Mouse (Mus musculus) neural tube, embryonic 13.5 days (tissue): ENCODE data around the gene Rnf157. TPM values are rescaled to one million over a fixed set of nuclear protein-coding genes. Genes with fewer than 3 reads are reported as not detected.
A peak's percentile ranks its signal among the peaks of the same experiment; 100 is the strongest.
"Not testable (repeated sequence)": the region's sequence is repeated elsewhere in the genome, so short reads cannot be mapped to it uniquely, and the experiment has no call there.

Experiments
- ATAC-seq: fragments of 200-750 bp; cut with Nextera tagmentation; 2 replicates; pipeline ENCODE4 v1.8.0; 2017; ENCODE audit warnings: low read depth, mild to moderate bottlenecking, moderate TSS enrichment, moderate library complexity
- H3K27ac ChIP-seq: fragments of 300-500 bp; sonication (generic); replicated peaks from 2 replicates; pipeline ENCODE4 v1.5.1; 2015; ENCODE audit warnings: moderate library complexity, mild to moderate bottlenecking, inconsistent platforms
- H3K27me3 ChIP-seq: fragments of 300-500 bp; sonication (generic); 2 replicates; pipeline ENCODE4 v1.6.1; 2015; ENCODE audit warnings: mild to moderate bottlenecking, inconsistent platforms
- H3K36me3 ChIP-seq: fragments of 300-500 bp; sonication (generic); 2 replicates; pipeline ENCODE4 v1.6.1; 2015; ENCODE audit warnings: mild to moderate bottlenecking, inconsistent platforms
- H3K4me1 ChIP-seq: fragments of 300-500 bp; sonication (generic); replicated peaks from 2 replicates; pipeline ENCODE4 v1.6.1; 2015; ENCODE audit warnings: inconsistent platforms
- H3K4me2 ChIP-seq: fragments of 300-500 bp; sonication (generic); 2 replicates; pipeline ENCODE4 v1.6.1; 2015; ENCODE audit warnings: inconsistent platforms, mild to moderate bottlenecking, moderate library complexity
- H3K4me3 ChIP-seq: fragments of 300-500 bp; sonication (generic); 2 replicates; pipeline ENCODE4 v1.5.1; 2015; ENCODE audit warnings: mild to moderate bottlenecking, inconsistent platforms
- H3K9ac ChIP-seq: fragments of 300-500 bp; sonication (generic); 2 replicates; pipeline ENCODE4 v1.6.1; 2015; ENCODE audit warnings: moderate library complexity, mild to moderate bottlenecking, inconsistent platforms
- H3K9me3 ChIP-seq: fragments of 300-500 bp; sonication (generic); 2 replicates; pipeline ENCODE4 v1.6.1; 2016; ENCODE audit warnings: inconsistent platforms
- WGBS: fragments of 180-500 bp; shearing (Covaris S2); methylation state at CpG from one replicate; pipeline ENCODE4 v1.1.7; 2015; 5-methylcytosine and 5-hydroxymethylcytosine counted together
- polyA plus RNA-seq: library from polyadenylated mRNA; unstranded; fragments of >200 nt; fragmentation: Nextera tagmentation; extraction: Ambion mirVana; gene quantifications from 2 replicates; pipeline ENCODE4 v1.2.1, GENCODE M21; 2015

Rnf157 gene
- polyA plus RNA-seq, 1 experiment from 2014 or later: 72.0 TPM

DNA sequence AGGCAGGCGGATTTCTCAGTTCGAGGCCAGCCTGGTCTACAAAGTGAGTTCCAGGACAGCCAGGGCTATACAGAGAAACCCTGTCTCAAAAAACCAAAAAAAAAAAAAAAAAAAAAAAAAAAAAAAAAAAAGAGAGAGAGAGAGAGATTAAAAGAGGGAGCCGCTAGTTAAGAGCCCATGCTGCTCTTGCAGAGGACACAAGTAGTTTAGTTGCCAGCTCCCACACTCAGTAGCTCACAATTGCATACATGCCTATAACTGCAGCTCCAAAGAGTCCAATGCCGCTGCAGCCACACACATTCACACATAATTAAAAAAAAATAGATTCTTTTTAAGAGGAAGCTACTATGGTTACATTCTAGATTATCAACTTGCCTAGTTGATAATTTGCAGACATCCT is 2.4 kb downstream of the Rnf157 start:
- Histone ChIP-seq H3K4me3 (0 out of 2 replicates have a peak overlapping the region, but pooled peaks have one; percentile 5), H3K9ac (peak overlapping the region; percentile 96; the same call in 1 of the 2 replicates), H3K4me1 (peaks cover 25% of the 10 kb centered on the region), H3K4me2 (peak overlapping the region; percentile 76)
- not testable (repeated sequence) for H3K27me3 ChIP-seq, H3K36me3 ChIP-seq, H3K9me3 ChIP-seq, H3K27ac ChIP-seq, ATAC-seq
- WGBS: 89% methylated on average over 4 of the region's 4 CpGs

GRCm38 (mm10) chr11:116409008-116409407 is 3.8 kb downstream of the Rnf157 start:
- H3K36me3 ChIP-seq: peaks cover 13% of the 10 kb centered on the region
- no peak overlapping the region for H3K4me2 ChIP-seq
- 91% methylated on average over 3 of the region's 3 CpGs for WGBS
- peaks cover 25% of the 10 kb centered on the region for H3K4me1 ChIP-seq
- no peak overlapping the region for H3K9ac ChIP-seq
- H3K27ac ChIP-seq: no peak overlapping the region
- no peak for ATAC-seq
- no peaks in the 10 kb centered on the region for H3K9me3 ChIP-seq
- no peaks in the 10 kb centered on the region for H3K27me3 ChIP-seq
- no peak overlapping the region for H3K4me3 ChIP-seq

- no peak for ATAC-seq
- H3K4me2 ChIP-seq: no peak overlapping the region
- no peak overlapping the region for H3K9ac ChIP-seq
- H3K36me3 ChIP-seq: peaks cover 24% of the 10 kb centered on the region
- H3K4me3 ChIP-seq: no peak overlapping the region
- H3K27ac ChIP-seq: no peak overlapping the region
- H3K4me1 ChIP-seq: peaks cover 17% of the 10 kb centered on the region
- WGBS: 95% methylated on average over 16 of the region's 16 CpGs
- no peaks in the 10 kb centered on the region for H3K9me3 ChIP-seq
- no peaks in the 10 kb centered on the region for H3K27me3 ChIP-seq
Measured at GRCm38 (mm10) chr11:116406231-116406728, 6.6 kb downstream of the Rnf157 start.

DNA sequence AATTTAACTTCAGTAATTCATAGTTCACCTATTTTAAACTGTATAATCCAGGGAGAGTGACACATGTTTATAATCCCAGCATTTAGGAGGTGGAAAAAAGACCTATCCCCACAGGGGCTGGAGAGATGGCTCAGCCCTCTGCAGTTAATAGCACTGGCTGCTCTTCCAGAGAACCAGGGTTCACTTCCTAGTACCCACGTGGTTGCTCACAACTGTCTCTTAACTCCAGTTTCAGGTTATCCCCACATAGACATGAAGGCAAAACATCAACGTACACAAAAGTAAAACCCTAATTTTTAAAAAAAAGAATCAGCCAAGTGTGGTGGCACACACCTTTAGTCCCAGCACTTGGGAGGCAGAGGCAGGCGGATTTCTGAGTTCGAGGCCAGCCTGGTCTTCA is 7.2 kb downstream of the Rnf157 start:
- Histone ChIP-seq H3K27ac (no peak overlapping the region), H3K9ac (no peak overlapping the region), H3K4me2 (no peak overlapping the region), H3K9me3 (no peaks in the 10 kb centered on the region), H3K4me1 (peaks cover 13% of the 10 kb centered on the region), H3K4me3 (no peak overlapping the region), H3K27me3 (no peaks in the 10 kb centered on the region), H3K36me3 (peaks cover 24% of the 10 kb centered on the region)
- WGBS: 94% methylated on average over 4 of the region's 4 CpGs
- ATAC-seq: no peak

- WGBS: 48% methylated on average over 4 of the region's 4 CpGs
- H3K27ac ChIP-seq: peak overlapping the region; percentile 52
- H3K9ac ChIP-seq: peak overlapping the region; percentile 31; the same call in 1 of the 2 replicates
- H3K4me3 ChIP-seq: no peak overlapping the region
- no peak for ATAC-seq
- no peak overlapping the region for H3K4me2 ChIP-seq
- peaks cover 25% of the 10 kb centered on the region for H3K4me1 ChIP-seq
- H3K9me3 ChIP-seq: no peaks in the 10 kb centered on the region
- H3K27me3 ChIP-seq: no peaks in the 10 kb centered on the region
- peaks cover 29% of the 10 kb centered on the region for H3K36me3 ChIP-seq
Measured at GRCm38 (mm10) chr11:116400560-116400959, 12.3 kb downstream of the Rnf157 start.

- Histone ChIP-seq H3K27me3 (no peaks in the 10 kb centered on the region), H3K9ac (no peak overlapping the region), H3K9me3 (no peaks in the 10 kb centered on the region), H3K4me3 (no peak overlapping the region), H3K27ac (no peak overlapping the region), H3K4me2 (no peak overlapping the region), H3K4me1 (peaks cover 25% of the 10 kb centered on the region), H3K36me3 (peaks cover 21% of the 10 kb centered on the region)
- WGBS: 71% methylated on average over 11 of the region's 11 CpGs
- ATAC-seq: no peak
Measured at GRCm38 (mm10) chr11:116398348-116398677, 14.5 kb downstream of the Rnf157 start.

- Histone ChIP-seq H3K4me2 (no peak overlapping the region), H3K9me3 (no peaks in the 10 kb centered on the region), H3K36me3 (peaks cover 17% of the 10 kb centered on the region), H3K27me3 (no peaks in the 10 kb centered on the region), H3K4me1 (peaks cover 25% of the 10 kb centered on the region), H3K9ac (no peak overlapping the region), H3K4me3 (no peak overlapping the region), H3K27ac (no peak overlapping the region)
- 84% methylated on average over 8 of the region's 8 CpGs for WGBS
- ATAC-seq: no peak
Measured at GRCm38 (mm10) chr11:116397517-116398347, 15.1 kb downstream of the Rnf157 start.

DNA sequence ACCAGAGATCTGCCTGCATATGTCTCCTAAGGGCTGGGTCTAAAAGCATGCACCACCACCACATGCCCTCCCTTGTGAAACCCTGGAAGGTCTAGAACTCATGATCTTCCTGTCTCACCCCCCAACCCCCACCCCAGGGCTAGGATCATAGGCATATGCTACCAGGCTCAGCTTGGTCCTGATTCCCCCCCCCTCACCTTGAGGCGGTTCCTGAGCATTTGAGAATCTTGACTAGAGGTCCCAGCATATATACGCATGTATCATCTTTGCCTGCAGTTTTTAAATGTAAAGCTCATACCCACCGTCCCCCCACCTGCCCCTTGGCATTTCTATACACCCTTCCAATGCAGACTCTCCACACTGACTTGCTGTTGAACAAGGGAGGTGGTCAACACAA is 15.9 kb downstream of the Rnf157 start:
- no peak overlapping the region for H3K4me3 ChIP-seq
- H3K9me3 ChIP-seq: no peaks in the 10 kb centered on the region
- no peak overlapping the region for H3K4me2 ChIP-seq
- H3K4me1 ChIP-seq: peaks cover 22% of the 10 kb centered on the region
- H3K36me3 ChIP-seq: peaks cover 17% of the 10 kb centered on the region
- no peak overlapping the region for H3K27ac ChIP-seq
- H3K27me3 ChIP-seq: no peaks in the 10 kb centered on the region
- H3K9ac ChIP-seq: no peak overlapping the region
- 99% methylated on average over 3 of the region's 3 CpGs for WGBS
- ATAC-seq: no peak

- no peaks in the 10 kb centered on the region for H3K9me3 ChIP-seq
- H3K36me3 ChIP-seq: peaks cover 17% of the 10 kb centered on the region
- no peak overlapping the region for H3K27ac ChIP-seq
- H3K4me2 ChIP-seq: no peak overlapping the region
- no peak overlapping the region for H3K9ac ChIP-seq
- 89% methylated on average over 11 of the region's 11 CpGs for WGBS
- no peaks in the 10 kb centered on the region for H3K27me3 ChIP-seq
- no peak for ATAC-seq
- peaks cover 17% of the 10 kb centered on the region for H3K4me1 ChIP-seq
- H3K4me3 ChIP-seq: no peak overlapping the region
Measured at GRCm38 (mm10) chr11:116396276-116396933, 16.4 kb downstream of the Rnf157 start.

- Histone ChIP-seq H3K4me3 (no peak overlapping the region), H3K27me3 (no peaks in the 10 kb centered on the region), H3K4me1 (peaks cover 8% of the 10 kb centered on the region), H3K4me2 (no peak overlapping the region), H3K9ac (no peak overlapping the region), H3K36me3 (peaks cover 17% of the 10 kb centered on the region), H3K9me3 (no peaks in the 10 kb centered on the region), H3K27ac (peak overlapping the region; percentile 50; the same call in 1 of the 2 replicates)
- ATAC-seq: no peak
- WGBS: 89% methylated on average over 4 of the region's 4 CpGs
Measured at GRCm38 (mm10) chr11:116394769-116395168, 18.1 kb downstream of the Rnf157 start.

- WGBS: 68% methylated on average over 14 of the region's 14 CpGs
- peak overlapping the region; percentile 68; the same call in 1 of the 2 replicates for H3K27ac ChIP-seq
- H3K4me1 ChIP-seq: peaks cover 28% of the 10 kb centered on the region
- no peaks in the 10 kb centered on the region for H3K9me3 ChIP-seq
- peak; percentile 63 for ATAC-seq
- 0 out of 2 replicates have a peak overlapping the region, but pooled peaks have one; percentile 8 for H3K9ac ChIP-seq
- H3K4me3 ChIP-seq: no peak overlapping the region
- H3K27me3 ChIP-seq: no peaks in the 10 kb centered on the region
- peak overlapping the region; percentile 34; the same call in 1 of the 2 replicates for H3K4me2 ChIP-seq
- peaks cover 5% of the 10 kb centered on the region for H3K36me3 ChIP-seq
Measured at GRCm38 (mm10) chr11:116388841-116389480, 23.9 kb downstream of the Rnf157 start.
